Comparison of ENCODE assay signal across 8 mouse cellular contexts in the genomic region with DNA sequence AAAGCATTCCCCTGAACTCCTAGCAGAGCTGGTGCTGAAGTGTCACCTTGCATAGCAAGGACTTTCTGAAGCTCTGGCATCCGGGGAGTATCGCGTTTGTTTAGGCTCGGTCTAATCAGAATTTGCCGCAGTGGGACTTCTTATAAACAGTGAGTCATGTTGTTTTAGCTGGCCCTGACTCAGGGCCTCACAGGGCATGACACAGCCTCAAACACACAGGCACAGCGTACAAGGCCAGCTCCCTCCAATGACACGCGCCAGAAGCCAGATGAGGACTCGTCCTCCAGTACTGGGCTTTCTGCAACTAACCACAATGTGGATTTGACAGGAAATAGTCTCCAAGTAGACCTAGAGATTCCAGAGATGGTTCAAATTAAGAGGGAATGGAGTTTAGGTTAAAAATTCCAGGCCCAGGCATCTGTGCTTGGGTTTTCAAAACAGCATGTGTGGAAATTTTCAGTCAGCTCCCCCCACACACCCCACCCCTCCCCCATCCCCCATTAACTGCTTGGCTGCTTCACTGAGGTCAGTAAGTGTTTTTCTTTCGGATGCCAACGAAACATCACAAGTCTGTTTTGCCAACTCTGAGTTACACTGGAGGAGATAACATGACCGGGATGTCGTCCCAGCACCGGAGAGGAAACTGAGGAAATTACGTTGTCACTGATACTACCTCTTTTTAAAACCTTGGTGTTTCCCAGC. TPM values are rescaled to one million over a fixed set of nuclear protein-coding genes. Genes with fewer than 3 reads are reported as not detected.
DNase-seq lines count a peak whose midpoint lies in the region; ATAC-seq and TF ChIP-seq lines count a peak whose summit lies in the region.

No protein-coding gene starts in this region.

- peak overlapping the region; percentile 84 for H3K27ac ChIP-seq in embryonic facial prominence, embryonic 15.5 days (replicated peaks)
- H3K27ac ChIP-seq in limb, embryonic 14.5 days (replicated peaks; ENCODE audit: low read depth, low read length), result peak overlapping the region; percentile 76

- 0 out of 2 replicates have a peak overlapping the region, but pooled peaks have one; percentile 6 for H3K4me2 ChIP-seq in embryonic facial prominence, embryonic 15.5 days (replicated peaks)
- H3K4me2 ChIP-seq in limb, embryonic 14.5 days (replicated peaks; ENCODE audit: low read depth, low read length, severe bottlenecking), result peak overlapping the region; percentile 31; the same call in 1 of the 2 replicates

- DNase-seq in left cerebral cortex, postnatal 4 days, result peak; percentile 21
- no peak for DNase-seq in left cerebral cortex, postnatal 14 days (ENCODE audit: low spot score in 2 of 2)
- peak; percentile 53 to 61 for DNase-seq in heart, postnatal 36 days
- DNase-seq in limb, embryonic 14.5 days (ENCODE audit: low spot score), result peak; percentile 73
- peak; percentile 23 for DNase-seq in retina, embryonic 14.5 days (ENCODE audit: low spot score)
- DNase-seq in thymus, postnatal 0 days (ENCODE audit: low spot score), result no peak

- no peak overlapping the region for H3K9ac ChIP-seq in embryonic facial prominence, embryonic 15.5 days
- H3K9ac ChIP-seq in limb, embryonic 14.5 days (ENCODE audit: low read depth, low read length, severe bottlenecking), result no peak overlapping the region

- no peaks in the 10 kb centered on the region for H3K36me3 ChIP-seq in embryonic facial prominence, embryonic 15.5 days
- peaks cover 8% of the 10 kb centered on the region for H3K36me3 ChIP-seq in limb, embryonic 14.5 days (ENCODE audit: control insufficient read depth, insufficient read depth, low read length)

- no peak for TF ChIP-seq POLR2A in limb, embryonic 14.5 days (IDR thresholded peaks at IDR 0.05; ENCODE audit: borderline replicate concordance, extremely low read depth, insufficient read depth, insufficient read length)

- 16% methylated on average over 15 of the region's 15 CpGs for WGBS in embryonic facial prominence, embryonic 15.5 days
- WGBS in limb, embryonic 14.5 days, result 15% methylated on average over 15 of the region's 15 CpGs

- H3K4me3 ChIP-seq in embryonic facial prominence, embryonic 15.5 days (replicated peaks), result no peak overlapping the region
- H3K4me3 ChIP-seq in limb, embryonic 14.5 days (replicated peaks; ENCODE audit: low read length), result no peak overlapping the region

- peaks cover 21% of the 10 kb centered on the region for H3K4me1 ChIP-seq in embryonic facial prominence, embryonic 15.5 days
- H3K4me1 ChIP-seq in limb, embryonic 14.5 days (ENCODE audit: control insufficient read depth, insufficient read depth, low read length), result peaks cover 23% of the 10 kb centered on the region

- no peaks in the 10 kb centered on the region for H3K9me3 ChIP-seq in embryonic facial prominence, embryonic 15.5 days (replicated peaks)
- H3K9me3 ChIP-seq in limb, embryonic 14.5 days (ENCODE audit: control insufficient read depth, low read length), result 0 out of 2 replicates have a peak, but pooled peaks cover 3% of the 10 kb centered on the region

- intact Hi-C loops in left cerebral cortex, postnatal 4 days (cut with DNase I), result no loop called here
- intact Hi-C loops in left cerebral cortex, postnatal 14 days (cut with DNase I), result no loop called here
- intact Hi-C loops in heart, postnatal 36 days (cut with DNase I), result no loop called here

- H3K27me3 ChIP-seq in embryonic facial prominence, embryonic 15.5 days, result no peaks in the 10 kb centered on the region
- no peaks in the 10 kb centered on the region for H3K27me3 ChIP-seq in limb, embryonic 14.5 days (ENCODE audit: control insufficient read depth, insufficient read depth, low read length)

- peak; percentile 88 for ATAC-seq in embryonic facial prominence, embryonic 15.5 days (ENCODE audit: insufficient number of reproducible peaks, low FRiP score, low TSS enrichment, low read depth)
- ATAC-seq in limb, embryonic 14.5 days (ENCODE audit: low FRiP score, low read depth), result peak; percentile 87
- no peak for ATAC-seq in monocyte, adult 5-6 weeks (replicated peaks; ENCODE audit: insufficient number of reproducible peaks, low FRiP score, low TSS enrichment, poor library complexity, severe bottlenecking)

RNA-seq across cellular contexts. Expression of a gene that starts 14.8 kb away (rescaled TPM):
- 1 to 10 TPM; 7.3 to 8.5 TPM for total RNA-seq in left cerebral cortex, postnatal 4 days (2021)
- total RNA-seq in left cerebral cortex, postnatal 14 days (2021), result 1 to 10 TPM in 1 of 2 experiments, under 1 TPM in 1; 0.79 to 1.7 TPM
- polyA plus RNA-seq in embryonic facial prominence, embryonic 15.5 days (2015; fragmentation: Nextera tagmentation; extraction: Ambion mirVana), result 47.3 and 48.6 TPM in 2 replicates
- total RNA-seq in heart, postnatal 36 days (2021), result 1 to 10 TPM; 2.0 to 3.7 TPM
- 42.8 and 46.5 TPM in 2 replicates for polyA plus RNA-seq in limb, embryonic 14.5 days (2012; rRNA removed)
- 55.2 and 65.4 TPM in 2 replicates for polyA plus RNA-seq in limb, embryonic 14.5 days (2014; fragmentation: Nextera tagmentation; extraction: Ambion mirVana)
- total RNA-seq in monocyte, adult 5-6 weeks (2017), result 1.3 TPM in 2 of 3 replicates, not detected in the other
- polyA plus RNA-seq in thymus, postnatal 0 days (2015; fragmentation: Nextera tagmentation; extraction: Ambion mirVana), result 0.82 and 1.0 TPM in 2 replicates

Comparison
In these comparisons a context has a peak if more than half of its experiments do, and no peak if none do; other contexts are left out.
1. DNase-seq: peak in left cerebral cortex, postnatal 4 days (single experiment), heart, postnatal 36 days (2 of 2), limb, embryonic 14.5 days (single experiment) and retina, embryonic 14.5 days (single experiment); none in left cerebral cortex, postnatal 14 days (0 of 2) and thymus, postnatal 0 days (single experiment).